Mouse (Mus musculus) frontal cortex, postnatal 10 days (tissue): ENCODE results near the gene Phlpp1.

Experiments used
- DNase-seq, 2 experiments: peaks; one replicate each; pipeline ENCODE4 v3.0.0; 2022; ENCODE audit warnings: low spot score in 2 of 2, mixed read lengths in 1 of 2

Phlpp1 gene

GRCm38 (mm10) chr1:106164111-106164510 is 7.4 kb upstream of the Phlpp1 start:
- DNase-seq = no peak

- no peak for DNase-seq
Observed at GRCm38 (mm10) chr1:106168001-106168400, 3.6 kb upstream of the Phlpp1 start.

DNA sequence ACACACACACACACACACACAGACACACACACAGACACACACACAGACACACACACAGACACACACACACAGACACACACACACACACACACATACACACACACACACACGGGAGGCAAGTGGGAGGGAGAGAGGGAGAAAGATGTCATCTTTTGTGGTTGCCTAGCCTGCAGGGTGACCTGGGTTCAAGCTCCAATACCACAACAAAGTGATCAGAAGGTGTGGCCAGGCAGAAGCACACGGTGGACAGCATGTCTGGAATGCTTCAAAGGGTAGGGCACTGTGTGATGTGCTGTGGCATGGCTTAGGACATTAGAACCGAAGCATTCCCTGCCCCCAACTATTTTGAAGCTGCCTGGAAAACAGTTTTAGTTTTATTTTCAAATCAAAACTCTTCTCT is 2.8 kb upstream of the Phlpp1 start:
- DNase-seq = no peak

DNA sequence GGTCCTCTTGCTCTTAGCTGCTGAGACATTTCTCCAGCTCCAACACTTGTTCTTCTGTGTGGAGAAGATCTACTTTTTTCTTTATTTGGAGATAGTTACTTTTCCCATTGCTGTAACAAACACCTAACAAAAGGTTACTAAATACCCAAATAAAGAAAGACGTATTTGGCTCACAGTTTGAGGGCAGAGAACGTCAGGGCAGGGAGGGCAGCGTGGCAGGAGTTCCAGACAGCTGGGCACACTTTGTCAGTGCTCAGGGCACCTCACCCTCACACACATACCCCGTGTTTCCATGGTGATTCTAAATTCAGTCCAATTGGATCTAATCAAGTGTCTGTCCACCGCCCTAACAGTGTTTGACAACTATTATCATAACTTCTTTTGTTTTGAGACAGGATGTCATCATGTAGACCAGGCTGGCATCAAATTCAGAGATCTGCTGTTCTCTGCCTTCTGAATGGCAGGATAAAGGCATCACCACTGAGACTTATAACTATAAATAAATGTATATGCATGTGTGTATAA is 1.7 kb upstream of the Phlpp1 start:
- DNase-seq = no peak

DNA sequence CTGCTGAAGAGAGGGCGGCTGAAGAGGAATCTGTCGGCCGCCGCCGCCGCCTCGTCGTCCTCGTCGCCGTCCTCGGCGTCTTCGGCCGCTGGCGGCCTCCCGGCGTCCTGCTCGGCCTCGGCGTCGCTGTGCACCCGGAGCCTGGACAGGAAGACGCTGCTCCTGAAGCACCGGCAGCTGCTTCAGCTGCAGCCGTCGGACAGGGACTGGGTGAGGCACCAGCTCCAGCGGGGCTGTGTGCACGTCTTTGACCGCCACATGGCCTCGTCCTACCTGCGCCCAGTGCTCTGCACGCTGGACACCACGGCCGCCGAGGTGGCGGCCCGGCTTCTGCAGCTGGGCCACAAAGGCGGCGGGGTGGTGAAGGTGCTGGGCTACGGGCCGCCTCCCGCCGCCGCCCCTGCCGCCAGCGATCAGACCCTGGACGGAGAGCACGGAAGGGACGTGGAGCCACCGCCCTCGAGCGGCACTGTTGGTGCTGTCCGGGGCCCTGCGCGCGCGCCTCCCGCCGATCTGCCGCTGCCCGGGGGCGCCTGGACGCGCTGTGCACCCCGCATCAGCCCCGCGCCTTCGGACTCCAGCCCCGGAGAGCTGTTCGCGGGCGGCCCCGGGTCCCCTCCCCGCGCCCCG is 864 bp downstream of the Phlpp1 start:
- peak; percentile 29 to 58 for DNase-seq

DNA sequence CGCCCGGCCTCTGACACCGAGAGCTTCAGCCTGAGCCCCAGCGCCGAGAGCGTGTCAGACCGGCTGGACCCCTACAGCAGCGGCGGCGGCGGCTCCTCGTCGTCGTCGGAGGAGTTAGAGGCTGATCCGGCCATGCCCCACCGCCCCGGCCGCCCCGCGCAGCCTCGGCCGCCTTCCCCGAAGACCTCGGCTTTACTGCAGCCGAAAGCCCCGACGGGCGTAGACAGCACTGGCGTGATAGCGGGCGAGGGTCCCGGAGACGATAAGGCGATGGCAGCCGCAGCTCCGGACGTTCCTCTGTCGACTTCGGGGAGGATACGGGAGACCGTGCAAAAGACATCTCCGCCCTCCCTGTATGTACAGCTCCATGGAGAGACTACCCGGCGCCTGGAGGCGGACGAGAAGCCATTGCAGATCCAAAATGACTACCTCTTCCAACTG is 1.4 kb downstream of the Phlpp1 start:
- peak in 1 of 2 experiments; percentile 35 for DNase-seq

DNA sequence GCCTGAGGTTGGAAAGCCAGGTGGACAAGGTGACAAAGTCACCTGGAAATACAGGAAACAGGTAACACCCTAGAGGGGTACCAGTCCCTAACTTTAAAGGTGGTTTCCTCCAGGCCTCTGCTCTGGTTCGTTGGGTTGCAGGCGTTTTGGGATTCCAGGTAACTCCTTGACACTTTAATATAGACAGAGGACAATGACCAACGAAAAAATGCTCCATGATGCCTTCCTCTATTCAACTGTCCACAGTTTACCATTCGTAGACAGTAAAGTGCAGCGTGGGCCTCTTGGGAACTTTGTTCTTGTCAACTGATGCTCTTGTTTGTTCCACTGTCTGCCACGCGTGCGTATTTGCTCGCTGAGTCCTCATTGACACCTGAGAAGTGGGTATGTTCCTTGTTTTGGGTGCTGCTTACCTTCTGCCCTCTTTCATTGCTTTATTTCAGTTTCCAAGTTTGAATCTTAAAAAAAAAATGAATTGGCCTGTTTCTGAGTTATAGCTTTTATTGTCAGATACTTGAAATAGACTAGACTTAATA is 2.1 kb downstream of the Phlpp1 start:
- DNase-seq = no peak

DNA sequence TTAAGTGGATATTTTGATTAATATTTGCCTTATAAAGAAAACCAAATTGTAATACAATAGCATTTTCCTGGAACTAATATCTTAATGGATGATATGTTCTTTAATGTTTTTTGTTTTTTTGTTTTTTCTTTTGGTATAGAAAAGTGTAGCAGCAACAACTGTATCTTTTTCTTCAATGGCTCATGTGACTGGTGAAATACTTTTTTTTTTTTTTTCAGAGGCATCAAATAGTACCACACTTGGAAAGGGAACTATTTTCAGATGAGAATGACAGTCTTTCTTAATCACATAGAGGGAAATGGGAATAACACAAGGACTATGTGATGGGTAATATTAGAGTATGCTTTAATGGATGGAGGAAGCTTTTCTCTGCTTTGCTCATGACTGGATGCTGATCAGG is 3.0 kb downstream of the Phlpp1 start:
- no peak for DNase-seq

GRCm38 (mm10) chr1:106175360-106175759 is 3.8 kb downstream of the Phlpp1 start:
- DNase-seq = no peak

- no peak for DNase-seq
Observed at GRCm38 (mm10) chr1:106176791-106177190, 5.2 kb downstream of the Phlpp1 start.

DNA sequence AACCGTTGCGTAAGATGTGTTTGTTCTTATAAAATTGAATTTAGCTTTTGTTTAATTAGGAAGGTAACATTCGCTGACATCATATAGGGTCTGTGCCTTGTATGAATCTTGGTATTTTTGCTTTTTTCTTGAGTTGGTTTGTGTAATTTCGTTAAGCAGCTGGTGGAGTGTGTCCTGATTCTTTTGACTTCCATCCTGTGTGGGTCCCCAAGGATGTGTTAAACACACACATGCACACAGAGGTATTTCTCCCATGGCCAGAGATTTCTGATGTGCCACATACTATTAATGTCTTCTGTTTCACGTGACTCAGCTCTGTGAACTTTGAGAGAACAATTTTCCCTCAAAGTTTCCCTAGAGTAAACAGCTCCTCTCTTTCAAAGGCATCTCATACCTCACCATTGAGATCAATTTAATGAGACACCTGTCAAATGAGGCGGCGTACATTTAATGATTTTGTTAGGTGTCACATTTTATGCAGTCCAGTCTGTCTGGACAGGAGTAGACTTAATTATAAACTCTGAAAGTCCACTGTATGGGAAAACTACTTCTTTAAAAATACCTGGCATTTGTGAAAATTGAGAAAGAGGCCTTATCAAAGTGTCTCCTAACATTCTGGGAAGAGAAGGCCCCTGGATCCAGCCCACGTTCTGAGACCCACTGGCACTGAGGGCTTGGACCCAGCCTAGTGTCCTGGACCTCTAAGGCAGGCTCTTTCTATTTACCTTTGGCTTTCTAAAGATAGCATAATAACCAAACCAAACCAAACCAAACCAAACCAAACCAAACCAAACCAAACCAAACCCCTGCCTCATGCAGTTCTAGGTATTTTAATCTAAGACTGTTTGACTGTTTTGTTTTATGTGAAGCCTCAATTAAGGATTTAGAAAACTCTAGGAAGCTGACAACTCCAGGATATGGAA is 6.6 kb downstream of the Phlpp1 start:
- no peak for DNase-seq

DNA sequence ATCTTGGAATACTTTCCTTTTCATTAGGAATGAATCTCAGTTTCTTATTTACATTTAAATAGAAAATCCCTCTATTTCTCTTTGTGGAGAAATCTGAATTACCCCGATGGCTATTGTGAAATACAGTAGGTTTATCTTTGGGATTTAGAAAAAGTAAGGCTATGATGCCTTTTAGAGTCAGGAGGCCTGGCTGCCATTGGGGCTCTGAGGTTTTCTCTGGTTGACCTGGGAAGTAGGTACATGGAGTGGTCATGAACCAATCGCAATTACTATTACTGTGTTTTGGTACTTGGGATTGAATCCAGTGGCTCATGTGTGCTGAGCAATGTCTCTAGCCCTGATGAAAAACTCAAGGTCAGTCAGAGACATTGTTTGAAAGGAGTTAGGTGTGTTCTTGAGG is 12.1 kb downstream of the Phlpp1 start:
- no peak for DNase-seq

DNA sequence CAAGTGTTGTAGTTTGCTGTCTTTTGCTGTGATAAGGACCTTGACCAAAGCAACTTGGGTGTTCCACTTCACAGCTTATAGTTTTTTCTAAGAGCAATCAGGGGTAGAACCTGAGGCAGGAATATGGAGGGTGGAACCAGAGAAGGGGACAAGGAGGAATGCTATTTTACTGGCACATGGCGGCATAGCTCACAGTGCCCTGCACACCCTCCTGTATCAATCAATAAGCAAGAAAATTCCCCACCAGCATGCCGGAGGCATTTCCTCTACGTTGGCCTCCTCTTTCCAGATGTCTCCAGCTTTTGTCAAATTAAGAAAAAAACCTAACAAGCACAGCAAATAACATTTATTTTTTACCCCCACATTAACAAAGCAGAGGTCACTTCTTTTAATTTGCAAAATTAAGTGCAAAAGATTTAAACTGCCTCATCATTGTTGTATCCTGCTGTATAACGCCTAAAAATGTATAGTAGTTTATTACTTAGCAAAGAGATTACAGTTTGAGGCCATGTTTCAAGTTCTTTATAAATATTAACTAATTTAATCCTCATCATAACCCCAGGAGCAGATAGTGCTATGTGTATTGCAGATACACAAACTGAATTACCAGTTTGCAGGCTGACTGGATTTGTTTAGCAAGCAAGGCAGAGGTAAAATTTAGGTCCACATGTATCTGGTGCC is 13.4 kb downstream of the Phlpp1 start:
- no peak for DNase-seq

- no peak for DNase-seq
Observed at GRCm38 (mm10) chr1:106185461-106185924, 13.9 kb downstream of the Phlpp1 start.

DNA sequence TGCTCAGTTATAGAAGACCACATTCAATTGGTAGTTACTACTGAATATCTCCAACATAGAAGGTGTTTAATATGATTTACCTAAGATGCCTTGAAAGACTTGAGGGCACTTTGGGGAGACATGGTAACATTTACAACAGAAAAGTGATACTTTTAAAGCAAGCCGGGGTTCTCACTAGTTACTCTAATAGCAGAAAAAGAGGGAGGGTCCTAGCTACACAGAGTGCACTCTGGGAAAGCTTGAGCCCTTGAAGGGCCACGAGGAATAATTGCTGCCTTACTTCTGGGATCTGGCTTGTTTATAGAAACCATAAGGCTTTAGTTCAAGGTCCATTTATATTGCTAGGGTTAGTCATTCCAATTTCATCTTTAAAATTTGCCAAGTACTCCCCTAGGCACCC is 14.5 kb downstream of the Phlpp1 start:
- DNase-seq = no peak

GRCm38 (mm10) chr1:106187480-106187879 is 15.9 kb downstream of the Phlpp1 start:
- no peak for DNase-seq

DNA sequence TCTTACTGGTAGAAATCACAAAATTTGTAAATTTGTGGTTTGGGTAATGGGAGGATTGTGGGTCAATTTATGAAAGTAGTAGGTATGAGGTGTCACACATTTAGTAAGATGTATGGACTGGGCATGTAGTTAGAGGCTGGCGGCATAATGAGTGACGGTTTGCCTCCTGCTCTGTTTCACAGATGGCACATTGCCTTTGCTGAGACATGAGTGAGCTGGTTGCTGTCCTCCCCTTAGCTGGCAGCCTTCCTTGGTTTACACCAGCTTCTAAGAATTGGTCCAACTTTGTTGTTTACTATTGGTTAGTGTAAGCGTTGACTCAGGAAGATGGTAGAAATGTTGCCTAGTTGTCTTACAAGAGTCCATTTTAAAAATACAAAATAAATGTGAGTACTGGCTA is 17.2 kb downstream of the Phlpp1 start:
- DNase-seq = no peak

- DNase-seq = no peak
Observed at GRCm38 (mm10) chr1:106189311-106189710, 17.8 kb downstream of the Phlpp1 start.

GRCm38 (mm10) chr1:106190695-106191094 is 19.1 kb downstream of the Phlpp1 start:
- DNase-seq = no peak

GRCm38 (mm10) chr1:106191885-106192284 is 20.3 kb downstream of the Phlpp1 start:
- no peak for DNase-seq

GRCm38 (mm10) chr1:106192864-106193470 is 21.4 kb downstream of the Phlpp1 start:
- DNase-seq = no peak
